Mouse (Mus musculus) monocyte, adult 5-6 weeks (primary cell): ENCODE data around the gene Ccdc177. TPM values are rescaled to one million over a fixed set of nuclear protein-coding genes. Genes with fewer than 3 reads are reported as not detected.

Experiments used
- ATAC-seq: fragments of 153-309, 156-312 bp; replicated peaks from 2 replicates; pipeline ENCODE4 v1.8.0; 2017; ENCODE audit warnings: mild to moderate bottlenecking; ENCODE audit not compliant: low TSS enrichment, insufficient number of reproducible peaks, severe bottlenecking, poor library complexity, low FRiP score
- total RNA-seq: library from RNA; stranded (forward); fragments of 200-1000, 200-491, 200-594 nt; gene quantifications from 3 replicates; pipeline ENCODE4 v1.2.3, GENCODE M21; 2017

Ccdc177 gene
- total RNA-seq, 1 experiment from 2014 or later, result not detected

DNA sequence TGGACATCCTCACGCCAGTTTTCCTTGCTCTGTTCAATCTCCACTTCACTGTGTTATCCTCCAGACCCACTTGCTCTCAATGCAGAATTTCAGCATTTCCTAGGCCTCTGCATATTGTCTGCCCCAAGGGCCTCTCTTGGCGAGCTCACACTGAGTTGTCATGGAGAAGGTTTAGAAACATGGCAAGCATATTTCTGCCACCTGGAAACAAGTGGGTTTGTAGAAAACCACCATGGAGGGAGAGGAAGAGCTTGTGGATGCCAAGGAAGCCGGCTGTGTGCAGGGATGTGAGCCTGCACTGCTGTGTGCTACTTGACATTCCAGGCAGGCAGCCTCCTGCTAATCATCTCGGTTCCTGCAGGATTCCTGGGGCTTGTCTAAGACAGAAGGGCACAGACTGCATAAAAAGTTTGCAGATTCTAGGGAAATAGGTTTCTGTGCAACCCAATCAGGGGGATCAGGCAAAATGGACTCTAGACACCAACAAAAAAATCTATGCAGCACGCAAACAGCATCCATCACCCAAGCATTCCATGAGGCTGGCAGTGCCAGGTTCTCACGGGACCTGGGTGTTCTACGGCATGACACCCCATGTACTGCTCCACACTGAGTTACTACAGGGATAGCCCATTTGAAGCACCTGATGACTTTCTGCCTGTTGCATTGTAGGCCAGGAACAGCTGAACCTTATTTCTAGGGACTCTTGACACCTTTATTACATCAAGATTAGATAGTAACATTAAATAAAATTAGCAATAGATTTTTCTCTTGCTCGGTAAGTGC lies 14.3 kb downstream of the Ccdc177 start:
- ATAC-seq, result no peak

- no peak for ATAC-seq
Observed at GRCm38 (mm10) chr12:80744614-80745013, 15.9 kb downstream of the Ccdc177 start.

DNA sequence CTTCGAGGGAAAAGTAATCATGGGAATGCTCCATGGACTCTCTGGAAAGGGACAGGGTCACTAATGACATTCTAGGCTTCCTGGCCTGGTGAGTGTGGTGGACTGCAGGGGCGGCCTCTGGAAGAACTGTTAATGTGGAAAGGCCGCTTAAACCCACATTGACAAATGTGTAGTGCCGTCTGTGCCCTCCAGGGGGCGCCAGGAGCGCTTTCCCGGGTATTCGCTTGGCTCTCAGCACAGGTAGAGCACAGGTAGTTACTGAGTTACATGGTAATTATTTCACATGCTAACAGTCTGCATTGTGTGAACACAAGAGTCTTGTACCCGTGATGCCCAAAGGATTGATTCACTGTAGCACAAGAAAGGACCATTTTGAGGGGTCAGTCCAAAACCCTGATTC lies 21.0 kb downstream of the Ccdc177 start:
- no peak for ATAC-seq

DNA sequence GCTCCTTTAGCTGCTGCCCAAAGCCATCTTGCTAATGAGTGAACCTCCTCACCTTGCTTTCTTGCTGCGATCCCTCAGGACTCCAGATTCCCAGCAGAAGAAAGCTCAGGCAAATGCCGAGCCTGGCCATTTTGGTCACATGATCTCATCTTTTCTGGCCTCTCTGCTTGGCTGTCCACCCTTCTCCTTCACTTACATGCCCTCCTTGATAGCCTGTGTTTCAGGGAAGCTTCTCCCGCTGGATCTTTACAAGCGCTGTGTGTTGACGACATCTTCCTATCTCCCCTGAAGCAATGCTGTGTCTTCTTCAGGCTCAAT lies 23.2 kb downstream of the Ccdc177 start:
- no peak for ATAC-seq

DNA sequence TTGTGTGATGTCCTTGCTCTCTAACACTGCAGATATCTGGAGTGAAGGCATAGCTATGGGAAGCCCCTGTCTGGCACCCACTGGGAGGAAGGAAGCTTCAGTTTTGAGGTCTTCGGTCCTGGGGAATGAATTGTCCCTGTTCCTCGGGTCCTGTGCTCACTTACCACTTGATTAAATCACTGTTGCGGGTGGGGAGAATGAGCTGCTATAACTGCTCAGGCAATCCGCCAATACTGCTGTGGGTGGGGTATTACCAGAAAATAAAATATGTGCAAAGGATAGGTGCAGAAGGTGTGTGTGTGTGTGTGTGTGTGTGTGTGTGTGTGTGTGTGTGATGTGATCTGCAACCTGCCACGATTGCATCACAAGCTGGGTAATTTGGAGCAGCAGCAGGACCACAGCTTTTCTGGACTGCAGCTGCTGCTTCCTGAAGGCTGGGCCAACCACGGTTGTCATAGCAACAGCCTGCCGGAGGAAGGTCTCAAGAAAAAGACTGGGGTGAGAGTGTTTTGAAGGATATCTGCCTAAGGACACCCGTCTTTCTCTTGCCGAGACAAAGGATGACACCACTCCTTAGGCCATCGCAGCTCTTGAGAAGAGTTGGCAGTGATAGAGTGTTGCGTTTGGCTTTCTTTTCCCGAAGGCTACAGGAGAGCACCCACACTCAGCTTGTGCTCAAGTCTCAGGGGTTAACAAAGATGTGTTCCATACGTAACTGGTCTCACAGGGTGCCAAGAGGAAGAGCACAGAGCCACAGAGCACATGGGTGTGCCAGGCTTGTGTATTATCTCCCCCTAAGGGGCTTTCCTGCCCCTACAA lies 23.8 kb downstream of the Ccdc177 start:
- no peak for ATAC-seq

- ATAC-seq, result no peak
Observed at GRCm38 (mm10) chr12:80734526-80735470, 25.7 kb downstream of the Ccdc177 start.

DNA sequence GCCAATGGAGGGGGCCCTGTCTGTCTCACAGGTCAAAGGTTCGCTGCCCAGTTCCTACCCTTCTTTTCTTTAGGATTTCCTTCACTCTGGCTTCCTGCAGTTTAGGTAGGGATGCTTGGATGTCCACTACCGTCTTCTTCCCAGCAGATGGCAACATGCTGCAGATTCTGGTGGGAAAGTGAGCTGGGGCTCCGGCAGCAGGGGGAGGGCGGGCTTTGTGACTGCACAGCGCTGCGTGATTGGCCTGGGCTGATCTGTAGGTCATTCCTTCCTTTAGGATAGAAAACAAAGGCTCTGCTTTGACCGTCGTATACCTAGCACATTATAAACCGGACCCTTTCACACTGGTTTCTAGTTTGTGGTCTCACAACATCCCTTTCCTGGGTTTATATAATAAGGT lies 29.9 kb downstream of the Ccdc177 start:
- ATAC-seq, result no peak

- ATAC-seq, result no peak
Observed at GRCm38 (mm10) chr12:80729758-80730530, 30.5 kb downstream of the Ccdc177 start.

DNA sequence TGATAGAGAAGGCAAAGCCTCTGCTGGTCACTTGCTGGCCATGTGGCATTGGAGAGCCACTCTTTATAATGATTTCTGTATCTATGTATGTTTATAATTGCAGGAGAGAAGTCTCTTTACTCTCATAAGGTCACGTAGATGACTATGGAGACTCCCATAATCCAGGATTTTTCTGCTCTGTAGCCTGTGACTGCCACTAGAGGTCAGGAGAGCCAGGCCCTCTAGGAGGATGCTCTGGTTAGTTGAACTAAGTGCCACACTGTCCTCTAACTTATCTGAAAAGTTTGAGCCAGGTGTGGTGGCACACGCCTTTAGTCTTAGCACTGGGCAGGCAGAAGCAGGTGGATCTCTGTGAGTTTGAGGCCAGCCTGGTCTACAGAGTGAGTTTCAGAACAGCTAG lies 31.7 kb downstream of the Ccdc177 start:
- ATAC-seq, result no peak

DNA sequence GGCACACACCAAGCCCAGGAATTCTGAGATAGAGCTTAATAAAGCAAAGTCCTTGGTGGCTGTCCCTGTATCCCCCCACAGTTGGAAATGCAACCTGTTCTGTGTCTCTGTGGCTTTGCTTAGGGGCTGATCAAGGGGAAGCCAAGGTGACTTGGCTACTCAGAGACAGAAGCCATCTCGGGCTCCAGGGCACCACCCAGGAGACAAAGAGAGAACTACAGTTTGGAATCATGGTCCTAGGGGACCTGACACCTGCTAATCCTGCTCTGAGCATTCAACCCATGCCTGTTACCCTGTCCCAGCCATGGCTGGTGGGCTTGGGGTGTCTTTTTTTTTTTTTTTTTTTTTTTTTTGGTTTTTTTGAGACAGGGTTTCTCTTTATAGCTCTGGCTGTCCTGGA lies 32.3 kb downstream of the Ccdc177 start:
- no peak for ATAC-seq

GRCm38 (mm10) chr12:80724853-80725559 lies 35.5 kb downstream of the Ccdc177 start:
- peak; percentile 82 for ATAC-seq

GRCm38 (mm10) chr12:80721458-80721857 lies 39.0 kb downstream of the Ccdc177 start:
- no peak for ATAC-seq

GRCm38 (mm10) chr12:80720507-80720906 lies 40.0 kb downstream of the Ccdc177 start:
- no peak for ATAC-seq

DNA sequence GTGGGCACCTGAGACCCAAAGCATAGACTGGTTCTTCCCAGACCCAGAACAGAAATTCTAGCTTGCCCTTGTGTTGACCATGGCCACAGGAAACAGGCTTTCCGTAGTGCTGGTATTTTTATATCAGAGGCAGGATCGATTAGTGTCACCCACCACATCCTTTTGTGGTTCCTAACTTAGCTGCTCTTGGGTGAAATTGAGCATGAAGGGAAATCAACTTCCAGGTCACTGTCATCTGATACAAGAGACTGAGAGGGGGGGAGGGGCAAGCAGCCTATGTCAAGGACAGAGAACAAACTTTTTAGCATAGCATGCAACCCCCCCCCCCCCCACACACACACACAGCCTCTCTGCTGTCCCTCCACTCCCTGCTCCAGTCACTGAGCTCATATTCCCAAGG lies 41.3 kb downstream of the Ccdc177 start:
- no peak for ATAC-seq

- ATAC-seq, result no peak
Observed at GRCm38 (mm10) chr12:80715915-80716314, 44.6 kb downstream of the Ccdc177 start.

GRCm38 (mm10) chr12:80706915-80707604 lies 53.4 kb downstream of the Ccdc177 start:
- no peak for ATAC-seq

GRCm38 (mm10) chr12:80706208-80706914 lies 54.1 kb downstream of the Ccdc177 start:
- no peak for ATAC-seq
